Mouse (Mus musculus) liver, embryonic 11.5 days (tissue): ENCODE results near the gene Il17rc. TPM values are rescaled to one million over a fixed set of nuclear protein-coding genes. Genes with fewer than 3 reads are reported as not detected.
A peak's percentile ranks its signal among the peaks of the same experiment; 100 is the strongest.

Source experiments
- ATAC-seq: fragments of 200-750 bp; cut with Nextera tagmentation; replicated peaks from 2 replicates; pipeline ENCODE4 v1.8.0; 2017; ENCODE audit warnings: moderate number of reproducible peaks, mild to moderate bottlenecking, moderate TSS enrichment, moderate library complexity; ENCODE audit not compliant: low FRiP score
- DNase-seq: peaks from one replicate; pipeline ENCODE4 v3.0.0-alpha.2; 2017; ENCODE audit warnings: low spot score
- H3K27ac ChIP-seq: fragments of 300-500 bp; sonication (generic); 2 replicates; pipeline ENCODE4 v1.5.1; 2014; ENCODE audit warnings: mild to moderate bottlenecking, low read depth, low read length, control low read depth
- H3K27me3 ChIP-seq: fragments of 300-500 bp; sonication (generic); replicated peaks from 2 replicates; pipeline ENCODE4 v1.6.1; 2014; ENCODE audit warnings: low read length, mixed read lengths; ENCODE audit not compliant: control insufficient read depth, insufficient read depth
- H3K36me3 ChIP-seq: fragments of 300-500 bp; sonication (generic); 2 replicates; pipeline ENCODE4 v1.6.1; 2014; ENCODE audit warnings: mild to moderate bottlenecking, low read length, moderate library complexity, mixed read lengths; ENCODE audit not compliant: control insufficient read depth, insufficient read depth
- H3K4me1 ChIP-seq: fragments of 300-500 bp; sonication (generic); replicated peaks from 2 replicates; pipeline ENCODE4 v1.6.1; 2014; ENCODE audit warnings: low read length, mixed read lengths; ENCODE audit not compliant: control insufficient read depth, insufficient read depth
- H3K4me2 ChIP-seq: fragments of 300-500 bp; sonication (generic); 2 replicates; pipeline ENCODE4 v1.6.1; 2014; ENCODE audit warnings: mild to moderate bottlenecking, control low read depth, moderate library complexity
- H3K4me3 ChIP-seq: fragments of 300-500 bp; sonication (generic); 2 replicates; pipeline ENCODE4 v1.5.1; 2014; ENCODE audit warnings: low read depth, low read length, control low read depth
- H3K9ac ChIP-seq: fragments of 300-500 bp; sonication (generic); 2 replicates; pipeline ENCODE4 v1.6.1; 2014; ENCODE audit warnings: low read depth, low read length, control low read depth
- H3K9me3 ChIP-seq: fragments of 300-500 bp; sonication (generic); 2 replicates; pipeline ENCODE4 v1.6.1; 2016; ENCODE audit warnings: low read length, inconsistent platforms, mixed read lengths; ENCODE audit not compliant: control insufficient read depth
- whole genome bisulfite sequencing: fragments of 180-500 bp; shearing (Covaris S2); extraction: QIAGEN DNeasy Blood & Tissue Kit; methylation state at CpG from one replicate; pipeline ENCODE4 v1.1.7; 2014; 5-methylcytosine and 5-hydroxymethylcytosine counted together
- polyA plus RNA-seq: library from polyadenylated mRNA; unstranded; fragments of >200 nt; fragmentation: Nextera tagmentation; extraction: Ambion mirVana; gene quantifications from 2 replicates; pipeline ENCODE4 v1.2.1, GENCODE M21; 2014

Gene Il17rc
- polyA plus RNA-seq, 1 experiment from 2014 or later: 4.6 TPM

DNA sequence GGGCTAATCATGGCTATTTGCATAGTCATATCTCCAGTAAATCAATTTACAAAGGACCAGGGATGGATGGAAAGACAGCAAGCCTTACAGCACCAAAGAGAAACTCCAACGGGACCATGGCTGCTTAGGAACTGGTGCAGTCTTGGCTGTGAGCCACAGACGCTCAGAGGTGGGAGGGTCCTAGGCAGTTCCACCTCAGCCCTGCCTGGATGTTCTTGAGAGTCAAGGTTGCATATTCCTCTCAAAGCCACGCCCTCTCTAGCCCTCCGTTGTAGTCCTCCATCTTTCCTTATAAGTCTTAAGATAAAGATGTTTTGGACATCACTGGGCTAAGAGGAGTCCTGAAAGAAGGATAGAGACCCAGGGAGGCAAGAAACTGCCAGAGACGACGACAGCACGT, 7.2 kb upstream of the Il17rc start:
- Histone ChIP-seq H3K27ac (no peak overlapping the region), H3K36me3 (no peaks in the 10 kb centered on the region), H3K4me2 (no peak overlapping the region), H3K9ac (no peak overlapping the region), H3K9me3 (no peaks in the 10 kb centered on the region), H3K4me1 (peaks cover under 1% of the 10 kb centered on the region; the same call in 1 of the 2 replicates), H3K27me3 (no peaks in the 10 kb centered on the region), H3K4me3 (no peak overlapping the region)
- no peak for DNase-seq
- no peak for ATAC-seq
- whole genome bisulfite sequencing: 63% methylated on average over 7 of the region's 7 CpGs

DNA sequence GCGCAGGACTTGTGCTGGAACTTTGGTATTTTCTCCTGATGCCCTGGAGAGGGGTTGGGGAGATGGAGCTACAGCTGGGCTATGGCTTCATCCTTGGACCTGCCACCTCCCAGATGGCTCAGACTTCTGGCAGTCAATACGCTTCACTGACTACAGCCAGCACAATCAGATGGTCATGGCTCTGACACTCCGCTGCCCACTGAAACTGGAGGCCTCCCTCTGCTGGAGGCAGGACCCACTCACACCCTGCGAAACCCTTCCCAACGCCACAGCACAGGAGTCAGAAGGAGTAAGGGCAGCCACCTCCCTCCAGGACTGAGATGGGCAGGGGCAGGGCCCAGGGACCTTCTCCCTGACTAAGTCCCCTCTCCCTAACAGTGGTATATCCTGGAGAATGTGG, 5.6 kb upstream of the Il17rc start:
- H3K36me3 ChIP-seq: no peaks in the 10 kb centered on the region
- peaks cover 10% of the 10 kb centered on the region for H3K27me3 ChIP-seq
- no peak for DNase-seq

DNA sequence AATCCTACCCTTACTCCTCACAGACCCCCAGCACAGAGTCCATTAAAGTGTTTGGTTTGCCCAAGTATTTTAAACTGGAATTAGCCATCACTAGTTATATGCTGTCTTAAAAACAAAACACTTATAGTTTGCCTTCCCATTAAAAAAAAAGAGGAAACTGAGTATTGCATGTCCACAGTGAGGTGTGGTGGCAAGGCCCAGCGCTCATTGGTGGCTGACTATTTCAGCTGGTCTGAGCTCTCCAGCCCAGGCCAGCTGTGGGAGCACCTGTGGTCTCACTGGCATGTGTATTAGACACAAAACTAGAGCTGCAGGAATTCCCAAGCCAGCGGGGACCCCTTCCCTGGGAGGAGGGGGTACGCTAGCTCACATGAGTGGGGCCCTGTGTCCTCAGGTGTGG, 2.7 kb upstream of the Il17rc start:
- 68% methylated on average over 3 of the region's 3 CpGs for WGBS
- no peak for ATAC-seq
- no peak for DNase-seq
- H3K9me3 ChIP-seq: no peaks in the 10 kb centered on the region
- no peak overlapping the region for H3K9ac ChIP-seq
- H3K27me3 ChIP-seq: peaks cover 26% of the 10 kb centered on the region
- no peak overlapping the region for H3K27ac ChIP-seq
- no peaks in the 10 kb centered on the region for H3K36me3 ChIP-seq
- no peak overlapping the region for H3K4me2 ChIP-seq
- peaks cover 11% of the 10 kb centered on the region for H3K4me1 ChIP-seq
- H3K4me3 ChIP-seq: no peak overlapping the region

More for the DNA sequence above, 5.6 kb upstream of the Il17rc start:
- Histone ChIP-seq H3K9ac (no peak overlapping the region), H3K27ac (no peak overlapping the region), H3K9me3 (no peaks in the 10 kb centered on the region), H3K4me3 (no peak overlapping the region), H3K4me1 (peaks cover 8% of the 10 kb centered on the region), H3K4me2 (no peak overlapping the region)
- no peak for ATAC-seq
- WGBS: 56% methylated on average over 5 of the region's 5 CpGs

DNA sequence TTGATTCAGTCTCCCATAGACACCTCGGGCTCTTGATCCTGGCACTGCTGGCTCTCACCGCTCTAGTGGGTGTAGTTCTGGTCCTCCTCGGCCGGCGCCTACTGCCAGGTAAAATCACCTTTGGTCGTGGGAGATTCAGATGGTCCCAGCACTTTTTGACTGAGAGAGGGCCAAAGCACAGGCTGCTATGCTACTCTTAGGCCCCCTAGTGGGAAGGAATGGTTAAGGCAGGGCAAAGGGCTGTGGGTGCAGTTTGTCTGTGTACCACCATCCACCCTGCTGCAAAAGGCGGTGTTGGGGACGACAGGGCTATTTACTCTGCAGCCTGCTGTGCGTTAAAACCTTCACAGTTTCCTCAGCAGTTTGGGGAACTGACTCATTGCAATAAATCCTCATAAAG, 2.2 kb upstream of the Il17rc start:
- Histone ChIP-seq H3K9ac (peak overlapping the region; percentile 39), H3K4me2 (peak overlapping the region; percentile 77), H3K27me3 (peaks cover 28% of the 10 kb centered on the region), H3K4me1 (peaks cover 11% of the 10 kb centered on the region), H3K4me3 (peak overlapping the region; percentile 44), H3K27ac (no peak overlapping the region), H3K36me3 (no peaks in the 10 kb centered on the region), H3K9me3 (no peaks in the 10 kb centered on the region)
- whole genome bisulfite sequencing: 6% methylated on average over 9 of the region's 9 CpGs
- DNase-seq (peak; percentile 54), ATAC-seq (peak; percentile 67)

DNA sequence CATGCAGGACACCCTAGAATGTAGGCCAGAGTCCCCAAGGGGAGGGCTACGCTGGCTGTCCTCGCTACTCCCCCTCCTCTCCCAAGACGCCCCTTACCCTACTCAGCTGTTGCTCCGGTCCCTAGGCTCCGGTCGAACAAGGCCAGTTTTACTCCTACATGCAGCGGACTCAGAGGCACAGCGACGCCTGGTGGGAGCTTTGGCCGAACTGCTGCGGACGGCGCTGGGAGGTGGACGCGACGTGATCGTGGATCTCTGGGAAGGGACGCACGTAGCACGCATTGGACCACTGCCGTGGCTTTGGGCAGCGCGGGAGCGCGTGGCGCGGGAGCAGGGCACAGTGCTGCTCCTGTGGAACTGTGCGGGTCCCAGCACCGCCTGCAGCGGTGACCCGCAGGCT, 1.8 kb upstream of the Il17rc start:
- no peaks in the 10 kb centered on the region for H3K9me3 ChIP-seq
- H3K4me1 ChIP-seq: peaks cover 11% of the 10 kb centered on the region
- 2% methylated on average over 31 of the region's 31 CpGs for WGBS
- peak overlapping the region; percentile 44 for H3K4me3 ChIP-seq
- DNase-seq (peak; percentile 70), ATAC-seq (peak; percentile 66)
- no peak overlapping the region for H3K27ac ChIP-seq
- peaks cover 28% of the 10 kb centered on the region for H3K27me3 ChIP-seq
- H3K36me3 ChIP-seq: no peaks in the 10 kb centered on the region
- peak overlapping the region; percentile 77 for H3K4me2 ChIP-seq
- peak overlapping the region; percentile 39 for H3K9ac ChIP-seq

DNA sequence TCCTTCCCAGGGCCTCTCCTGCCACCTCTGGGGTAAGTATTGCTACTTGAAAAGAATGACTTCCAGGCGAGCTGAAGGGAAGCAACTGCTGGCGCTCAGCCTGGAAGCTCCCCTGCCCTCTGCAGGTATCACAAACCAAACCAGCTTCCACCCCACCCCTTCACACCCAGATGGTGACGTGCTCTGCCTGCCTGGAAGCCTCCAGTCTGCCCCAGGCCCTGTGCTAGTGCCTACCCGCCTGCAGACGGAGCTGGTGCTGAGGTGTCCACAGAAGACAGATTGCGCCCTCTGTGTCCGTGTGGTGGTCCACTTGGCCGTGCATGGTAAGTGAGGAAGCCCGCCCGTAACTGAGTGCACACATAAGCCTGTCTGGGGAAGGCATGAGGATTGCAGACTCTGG, 834 bp downstream of the Il17rc start:
- H3K4me2 ChIP-seq: no peak overlapping the region; the same call in 1 of the 2 replicates
- no peak for DNase-seq
- no peak overlapping the region for H3K4me3 ChIP-seq
- H3K4me1 ChIP-seq: peaks cover 11% of the 10 kb centered on the region
- H3K9ac ChIP-seq: no peak overlapping the region
- no peak overlapping the region for H3K27ac ChIP-seq
- H3K36me3 ChIP-seq: no peaks in the 10 kb centered on the region
- no peak for ATAC-seq
- H3K9me3 ChIP-seq: no peaks in the 10 kb centered on the region
- H3K27me3 ChIP-seq: peaks cover 30% of the 10 kb centered on the region
- 67% methylated on average over 10 of the region's 10 CpGs for WGBS

DNA sequence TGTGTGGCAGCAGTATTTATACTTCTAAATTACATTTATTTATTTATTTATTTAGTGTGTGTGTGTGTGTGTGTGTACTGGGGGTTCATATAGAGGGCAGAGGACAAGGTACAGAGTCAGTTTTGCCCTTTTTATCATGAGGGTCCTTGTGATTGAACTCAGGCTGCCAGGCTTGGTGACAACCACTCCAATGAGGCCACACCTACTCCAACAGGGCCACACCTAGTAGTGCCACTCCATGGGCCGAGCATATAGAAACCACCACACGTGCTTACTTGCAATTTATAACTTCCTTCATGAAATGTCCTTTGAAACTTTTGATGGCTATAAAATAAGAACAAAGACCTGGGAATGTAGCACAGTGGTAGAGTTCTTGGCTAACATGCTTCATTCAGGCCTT, 2.0 kb downstream of the Il17rc start:
- Histone ChIP-seq H3K4me3 (no peak overlapping the region), H3K27ac (no peak overlapping the region), H3K36me3 (no peaks in the 10 kb centered on the region), H3K9me3 (no peaks in the 10 kb centered on the region), H3K4me1 (peaks cover 11% of the 10 kb centered on the region), H3K27me3 (peaks cover 30% of the 10 kb centered on the region), H3K9ac (no peak overlapping the region), H3K4me2 (no peak overlapping the region)
- DNase-seq: no peak
- 61% methylated on average over 2 of the region's 2 CpGs for WGBS
- ATAC-seq: no peak

DNA sequence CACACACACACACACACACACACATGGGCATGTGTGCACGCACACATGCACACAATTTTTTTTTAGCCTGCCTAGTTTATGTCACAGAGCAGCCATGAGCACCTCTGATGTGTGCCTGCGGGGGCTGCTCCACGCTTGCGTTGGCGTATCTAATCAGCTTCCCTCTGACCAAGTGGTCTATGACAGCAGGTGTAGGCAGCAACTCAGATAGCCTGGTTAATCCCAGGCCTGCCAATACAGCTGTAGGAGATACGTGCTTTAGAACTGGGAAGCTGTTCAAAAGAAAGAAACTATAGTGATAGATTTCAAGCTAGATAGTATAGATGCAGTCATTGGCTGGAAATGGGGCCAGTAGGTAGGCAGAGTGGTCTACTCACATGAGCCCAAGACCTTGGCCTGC, 2.5 kb downstream of the Il17rc start:
- no peaks in the 10 kb centered on the region for H3K36me3 ChIP-seq
- H3K4me1 ChIP-seq: peaks cover 11% of the 10 kb centered on the region
- peaks cover 30% of the 10 kb centered on the region for H3K27me3 ChIP-seq
- no peaks in the 10 kb centered on the region for H3K9me3 ChIP-seq
- WGBS: 84% methylated on average over 6 of the region's 6 CpGs
- H3K4me3 ChIP-seq: no peak overlapping the region
- no peak overlapping the region for H3K27ac ChIP-seq
- H3K4me2 ChIP-seq: no peak overlapping the region
- ATAC-seq (no peak), DNase-seq (no peak)
- H3K9ac ChIP-seq: no peak overlapping the region

DNA sequence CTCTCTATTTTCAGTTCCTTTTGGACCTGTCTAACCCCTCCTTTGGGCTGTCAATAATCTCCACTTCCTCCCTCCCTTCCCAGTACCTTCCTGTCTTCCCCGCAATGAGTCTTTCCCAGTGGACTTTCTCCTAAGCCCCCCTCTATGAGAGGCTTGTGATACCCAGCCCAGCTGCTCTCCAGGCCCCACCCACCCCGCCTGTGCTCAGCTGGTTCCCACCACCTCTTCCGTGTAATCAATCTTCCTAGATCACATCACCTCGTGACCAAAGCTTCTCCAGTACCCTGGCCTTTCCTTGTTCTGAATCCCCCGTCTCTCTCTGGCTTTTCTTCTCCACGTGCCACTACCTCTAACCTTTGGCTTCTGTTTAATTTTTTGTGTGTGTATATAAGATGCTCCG, 6.1 kb downstream of the Il17rc start:
- Histone ChIP-seq H3K4me2 (no peak overlapping the region), H3K27ac (no peak overlapping the region), H3K27me3 (peaks cover 30% of the 10 kb centered on the region), H3K9ac (no peak overlapping the region), H3K9me3 (no peaks in the 10 kb centered on the region), H3K36me3 (no peaks in the 10 kb centered on the region), H3K4me1 (no peaks in the 10 kb centered on the region; the same call in 1 of the 2 replicates), H3K4me3 (no peak overlapping the region)
- no peak for DNase-seq
- 39% methylated on average over 7 of the region's 7 CpGs for WGBS
- no peak for ATAC-seq
